Mouse (Mus musculus) brown adipose tissue, adult 24 weeks (tissue): ENCODE data around the gene Kdsr. TPM values are rescaled to one million over a fixed set of nuclear protein-coding genes. Genes with fewer than 3 reads are reported as not detected.

Experiments used
- H3K27ac ChIP-seq: fragments of 200-500 bp; replicated peaks from 2 replicates; pipeline ENCODE4 v1.5.1; 2012; ENCODE audit warnings: low read depth, mild to moderate bottlenecking, low read length
- H3K4me1 ChIP-seq: fragments of 200-500 bp; 2 replicates; pipeline ENCODE4 v1.6.1; 2012; ENCODE audit warnings: low read length, mixed read lengths; ENCODE audit not compliant: control insufficient read depth, insufficient read depth, insufficient read length
- H3K4me3 ChIP-seq: fragments of 200-500 bp; 2 replicates; pipeline ENCODE4 v1.5.1; 2012; ENCODE audit warnings: low read depth, mild to moderate bottlenecking, low read length, moderate library complexity; ENCODE audit not compliant: insufficient read depth
- polyA plus RNA-seq: library from polyadenylated mRNA; stranded (reverse); fragments of >200 nt; gene quantifications from 2 replicates; pipeline ENCODE4 v1.2.4, GENCODE M21; 2012; ENCODE audit not compliant: missing spikeins, insufficient read depth, insufficient read length

Kdsr gene
- polyA plus RNA-seq, 1 experiment = 34.1 TPM

- no peak overlapping the region for H3K27ac ChIP-seq
- H3K4me1 ChIP-seq = peaks cover 16% of the 10 kb centered on the region; the same call in 1 of the 2 replicates
- H3K4me3 ChIP-seq = no peak overlapping the region
Measured at GRCm38 (mm10) chr1:106692599-106692998, 66.9 kb downstream of the Kdsr start.

GRCm38 (mm10) chr1:106690887-106691286, 68.6 kb downstream of the Kdsr start:
- Histone ChIP-seq H3K27ac (no peak overlapping the region), H3K4me3 (no peak overlapping the region), H3K4me1 (peaks cover 18% of the 10 kb centered on the region; the same call in 1 of the 2 replicates)

GRCm38 (mm10) chr1:106688161-106688516, 71.4 kb downstream of the Kdsr start:
- Histone ChIP-seq H3K4me3 (peak overlapping the region; percentile 14), H3K27ac (no peak overlapping the region), H3K4me1 (peaks cover 6% of the 10 kb centered on the region; the same call in 1 of the 2 replicates)

- Histone ChIP-seq H3K4me1 (peaks cover 11% of the 10 kb centered on the region; the same call in 1 of the 2 replicates), H3K27ac (no peak overlapping the region), H3K4me3 (peak overlapping the region; percentile 14)
Measured at GRCm38 (mm10) chr1:106687435-106688160, 71.9 kb downstream of the Kdsr start.

GRCm38 (mm10) chr1:106685702-106686101, 73.8 kb downstream of the Kdsr start:
- Histone ChIP-seq H3K27ac (no peak overlapping the region), H3K4me1 (peaks cover 11% of the 10 kb centered on the region; the same call in 1 of the 2 replicates), H3K4me3 (no peak overlapping the region)

GRCm38 (mm10) chr1:106684546-106684945, 75.0 kb downstream of the Kdsr start:
- Histone ChIP-seq H3K4me1 (peaks cover 11% of the 10 kb centered on the region; the same call in 1 of the 2 replicates), H3K27ac (no peak overlapping the region), H3K4me3 (no peak overlapping the region)

GRCm38 (mm10) chr1:106682829-106683228, 76.7 kb downstream of the Kdsr start:
- Histone ChIP-seq H3K27ac (no peak overlapping the region), H3K4me3 (no peak overlapping the region), H3K4me1 (peaks cover 12% of the 10 kb centered on the region; the same call in 1 of the 2 replicates)

GRCm38 (mm10) chr1:106679800-106680515, 79.6 kb downstream of the Kdsr start:
- Histone ChIP-seq H3K4me1 (peaks cover 10% of the 10 kb centered on the region; the same call in 1 of the 2 replicates), H3K27ac (no peak overlapping the region), H3K4me3 (no peak overlapping the region)

GRCm38 (mm10) chr1:106678060-106678478, 81.5 kb downstream of the Kdsr start:
- peaks cover 8% of the 10 kb centered on the region; the same call in 1 of the 2 replicates for H3K4me1 ChIP-seq
- H3K27ac ChIP-seq = no peak overlapping the region
- no peak overlapping the region for H3K4me3 ChIP-seq

Other genes with a start within 250 kb of the Kdsr start
- 0.71 and 1.3 TPM in 2 replicates for gene Bcl2, start 45.5 kb downstream of the Kdsr start, polyA plus RNA-seq
- 29.6 and 44.8 TPM in 2 replicates for gene Vps4b, start 37.0 kb upstream of the Kdsr start, polyA plus RNA-seq
- gene Serpinb5, start 101.4 kb upstream of the Kdsr start, polyA plus RNA-seq = not detected in 2 replicates
- not detected in 2 replicates for gene Serpinb12, start 174.7 kb upstream of the Kdsr start, polyA plus RNA-seq
- gene Serpinb13, start 221.3 kb upstream of the Kdsr start, polyA plus RNA-seq = not detected in 2 replicates